Comparison of ENCODE assay signal across 9 mouse cellular contexts in genomic region chr14:79180078-79180730, GRCm38 (mm10).
A peak's percentile ranks its signal among the peaks of the same experiment; 100 is the strongest.
DNase-seq lines count a peak whose midpoint lies in the region; ATAC-seq lines count a peak whose summit lies in the region.
"Had no signal": no experiment of that assay in that cellular context is flagged by ENCODE, and none has a peak within 500 bp of the region (broad histone marks: within the 10 kb centered on the region; RNA-seq: fewer than 3 reads in every experiment).

No protein-coding gene starts in this region.

- no peaks in the 10 kb centered on the region for H3K36me3 ChIP-seq in lung, embryonic 15.5 days
- H3K36me3 ChIP-seq in embryonic facial prominence, embryonic 11.5 days (replicated peaks; ENCODE audit: control insufficient read depth, insufficient read depth, low read depth, low read length), result no peaks in the 10 kb centered on the region
- 0 out of 2 replicates have a peak, but pooled peaks cover 9% of the 10 kb centered on the region for H3K36me3 ChIP-seq in kidney, embryonic 15.5 days
- H3K36me3 ChIP-seq in hindbrain, embryonic 10.5 days, result peaks cover 6% of the 10 kb centered on the region; the same call in 1 of the 2 replicates
- H3K36me3 ChIP-seq in midbrain, embryonic 11.5 days (ENCODE audit: control insufficient read depth, insufficient read depth, low read length), result no peaks in the 10 kb centered on the region

- no peaks in the 10 kb centered on the region for H3K9me3 ChIP-seq in lung, embryonic 15.5 days
- no peaks in the 10 kb centered on the region for H3K9me3 ChIP-seq in embryonic facial prominence, embryonic 11.5 days (replicated peaks; ENCODE audit: control insufficient read depth, low read length)
- no peaks in the 10 kb centered on the region for H3K9me3 ChIP-seq in kidney, embryonic 15.5 days (replicated peaks)
- 0 out of 2 replicates have a peak, but pooled peaks cover 6% of the 10 kb centered on the region for H3K9me3 ChIP-seq in hindbrain, embryonic 10.5 days
- no peaks in the 10 kb centered on the region for H3K9me3 ChIP-seq in midbrain, embryonic 11.5 days (ENCODE audit: control insufficient read depth, low read length)
- H3K9me3 ChIP-seq: liver, embryonic 15.5 days had no signal

- peak; percentile 27; the same call in 1 of the 2 replicates for ATAC-seq in lung, embryonic 15.5 days (ENCODE audit: borderline replicate concordance, extremely low read depth, low FRiP score, low TSS enrichment)
- ATAC-seq in embryonic facial prominence, embryonic 11.5 days (replicated peaks; ENCODE audit: insufficient number of reproducible peaks, low FRiP score, low TSS enrichment, low read depth), result no peak
- peak; percentile 59; the same call in 1 of the 2 replicates for ATAC-seq in kidney, embryonic 15.5 days (replicated peaks; ENCODE audit: low FRiP score)
- ATAC-seq in midbrain, embryonic 11.5 days (ENCODE audit: low FRiP score), result no peak

- no peak overlapping the region for H3K9ac ChIP-seq in lung, embryonic 15.5 days
- no peak overlapping the region; the same call in 1 of the 2 replicates for H3K9ac ChIP-seq in embryonic facial prominence, embryonic 11.5 days (replicated peaks; ENCODE audit: low read length)
- no peak overlapping the region for H3K9ac ChIP-seq in kidney, embryonic 15.5 days
- no peak overlapping the region for H3K9ac ChIP-seq in midbrain, embryonic 11.5 days (ENCODE audit: low read length)
- H3K9ac ChIP-seq: liver, embryonic 15.5 days had no signal

- DNase-seq in lung, adult 18-20 months, result no peak
- DNase-seq in embryonic facial prominence, embryonic 11.5 days (ENCODE audit: low spot score), result peak; percentile 35
- peak; percentile 89 for DNase-seq in thymus, postnatal 0 days (ENCODE audit: low spot score)
- DNase-seq in hindbrain, embryonic 10.5 days (ENCODE audit: low spot score), result no peak
- no peak for DNase-seq in midbrain, embryonic 11.5 days (ENCODE audit: low spot score, missing footprints)
- DNase-seq in cerebellum, adult 11 months, result no peak

- WGBS in lung, embryonic 15.5 days, result 47% methylated on average over 12 of the region's 12 CpGs
- WGBS in embryonic facial prominence, embryonic 11.5 days, result 60% methylated on average over 12 of the region's 12 CpGs
- WGBS in kidney, embryonic 15.5 days, result 33% methylated on average over 12 of the region's 12 CpGs
- WGBS in hindbrain, embryonic 10.5 days, result 77% methylated on average over 12 of the region's 12 CpGs
- WGBS in midbrain, embryonic 11.5 days, result 83% methylated on average over 12 of the region's 12 CpGs

- peaks cover 21% of the 10 kb centered on the region for H3K4me1 ChIP-seq in lung, embryonic 15.5 days
- H3K4me1 ChIP-seq in embryonic facial prominence, embryonic 11.5 days (ENCODE audit: control insufficient read depth, insufficient read depth, low read length), result peaks cover 5% of the 10 kb centered on the region; the same call in 1 of the 2 replicates
- peaks cover 13% of the 10 kb centered on the region for H3K4me1 ChIP-seq in kidney, embryonic 15.5 days
- peaks cover 21% of the 10 kb centered on the region for H3K4me1 ChIP-seq in hindbrain, embryonic 10.5 days (replicated peaks)
- H3K4me1 ChIP-seq in midbrain, embryonic 11.5 days (ENCODE audit: control insufficient read depth, insufficient read depth, low read length), result no peaks in the 10 kb centered on the region
- H3K4me1 ChIP-seq: liver, embryonic 15.5 days had no signal

- H3K4me2 ChIP-seq in lung, embryonic 15.5 days, result no peak overlapping the region
- H3K4me2 ChIP-seq in embryonic facial prominence, embryonic 11.5 days (ENCODE audit: low read depth, low read length), result no peak overlapping the region
- H3K4me2 ChIP-seq in kidney, embryonic 15.5 days, result no peak overlapping the region
- H3K4me2 ChIP-seq in midbrain, embryonic 11.5 days, result no peak overlapping the region
- H3K4me2 ChIP-seq: liver, embryonic 15.5 days had no signal

- no peaks in the 10 kb centered on the region for H3K27me3 ChIP-seq in lung, embryonic 15.5 days
- H3K27me3 ChIP-seq in embryonic facial prominence, embryonic 11.5 days (ENCODE audit: control insufficient read depth, insufficient read depth, low read length), result no peaks in the 10 kb centered on the region
- H3K27me3 ChIP-seq in kidney, embryonic 15.5 days, result no peaks in the 10 kb centered on the region
- no peaks in the 10 kb centered on the region for H3K27me3 ChIP-seq in hindbrain, embryonic 10.5 days (ENCODE audit: insufficient read depth, poor library complexity, severe bottlenecking)
- H3K27me3 ChIP-seq in midbrain, embryonic 11.5 days (ENCODE audit: control insufficient read depth, insufficient read depth, low read length), result no peaks in the 10 kb centered on the region
- H3K27me3 ChIP-seq: liver, embryonic 15.5 days had no signal

- H3K27ac ChIP-seq in lung, embryonic 15.5 days, result peak overlapping the region; percentile 61
- no peak overlapping the region for H3K27ac ChIP-seq in embryonic facial prominence, embryonic 11.5 days (replicated peaks; ENCODE audit: low read depth, low read length)
- peak overlapping the region; percentile 79 for H3K27ac ChIP-seq in kidney, embryonic 15.5 days
- H3K27ac ChIP-seq in hindbrain, embryonic 10.5 days, result no peak overlapping the region
- no peak overlapping the region for H3K27ac ChIP-seq in midbrain, embryonic 11.5 days (ENCODE audit: low read depth, low read length)
- H3K27ac ChIP-seq: liver, embryonic 15.5 days had no signal

- H3K4me3 ChIP-seq in lung, embryonic 15.5 days, result no peak overlapping the region
- no peak overlapping the region for H3K4me3 ChIP-seq in embryonic facial prominence, embryonic 11.5 days (ENCODE audit: low read depth, low read length)
- no peak overlapping the region for H3K4me3 ChIP-seq in kidney, embryonic 15.5 days (replicated peaks)
- H3K4me3 ChIP-seq in hindbrain, embryonic 10.5 days, result no peak overlapping the region
- no peak overlapping the region for H3K4me3 ChIP-seq in midbrain, embryonic 11.5 days (ENCODE audit: low read depth, low read length)
- H3K4me3 ChIP-seq: liver, embryonic 15.5 days had no signal

Comparison
In these comparisons a context has a peak if more than half of its experiments do, and no peak if none do; other contexts are left out.
1. ATAC-seq: peak in lung, embryonic 15.5 days (single experiment) and kidney, embryonic 15.5 days (single experiment); none in embryonic facial prominence, embryonic 11.5 days (single experiment) and midbrain, embryonic 11.5 days (single experiment).
2. H3K27ac ChIP-seq: peak in lung, embryonic 15.5 days (single experiment) and kidney, embryonic 15.5 days (single experiment); none in embryonic facial prominence, embryonic 11.5 days (single experiment), hindbrain, embryonic 10.5 days (single experiment) and midbrain, embryonic 11.5 days (single experiment).
3. DNase-seq: peak in embryonic facial prominence, embryonic 11.5 days (single experiment) and thymus, postnatal 0 days (single experiment); none in lung, adult 18-20 months (0 of 2), hindbrain, embryonic 10.5 days (single experiment), midbrain, embryonic 11.5 days (single experiment) and cerebellum, adult 11 months (single experiment).